Mouse (Mus musculus) NIH3T3 (cell line): ENCODE results near the gene Tyrobp.

Experiments
- DNase-seq: peaks from one replicate; pipeline ENCODE4 v3.0.0-alpha.2; 2012; ENCODE audit warnings: low read depth

Tyrobp gene

GRCm38 (mm10) chr7:30413596-30413995 is at the start of gene Tyrobp:
Gene Tyrobp, plus strand, starts transcription at chr7:30413760.
- DNase-seq, result no peak

GRCm38 (mm10) chr7:30367466-30367865 is 46.1 kb upstream of the Tyrobp start:
- no peak for DNase-seq

- DNase-seq, result peak; percentile 99
These were observed 40.0 kb upstream of the Tyrobp start for GRCm38 (mm10) chr7:30373501-30373962.

- DNase-seq, result no peak
These were observed 33.5 kb upstream of the Tyrobp start for GRCm38 (mm10) chr7:30380061-30380460.

GRCm38 (mm10) chr7:30384106-30384505 is 29.5 kb upstream of the Tyrobp start:
- DNase-seq, result no peak

GRCm38 (mm10) chr7:30392746-30393520 is 20.6 kb upstream of the Tyrobp start:
- no peak for DNase-seq

- DNase-seq, result no peak
These were observed 19.9 kb upstream of the Tyrobp start for GRCm38 (mm10) chr7:30393631-30394030.

- no peak for DNase-seq
These were observed 19.2 kb upstream of the Tyrobp start for GRCm38 (mm10) chr7:30394379-30394778.

- peak; percentile 41 for DNase-seq
These were observed 18.7 kb upstream of the Tyrobp start for GRCm38 (mm10) chr7:30394871-30395270.

- peak; percentile 22 for DNase-seq
These were observed 13.9 kb upstream of the Tyrobp start for GRCm38 (mm10) chr7:30399671-30400070.

- DNase-seq, result no peak
These were observed 11.2 kb upstream of the Tyrobp start for GRCm38 (mm10) chr7:30402343-30402742.

- DNase-seq, result peak; percentile 18
These were observed 4.9 kb upstream of the Tyrobp start for GRCm38 (mm10) chr7:30408639-30409038.

GRCm38 (mm10) chr7:30409789-30410188 is 3.8 kb upstream of the Tyrobp start:
- DNase-seq, result no peak

- no peak for DNase-seq
These were observed 2.5 kb upstream of the Tyrobp start for GRCm38 (mm10) chr7:30411023-30411422.

GRCm38 (mm10) chr7:30412735-30413147 is 819 bp upstream of the Tyrobp start:
- no peak for DNase-seq

GRCm38 (mm10) chr7:30417856-30418255 is 4.3 kb downstream of the Tyrobp start:
- no peak for DNase-seq

GRCm38 (mm10) chr7:30419561-30420499 is 6.3 kb downstream of the Tyrobp start, which contains the start of gene Hcst:
Gene Hcst, minus strand, starts transcription at chr7:30419854.
- no peak for DNase-seq

GRCm38 (mm10) chr7:30420673-30421072 is 7.1 kb downstream of the Tyrobp start:
- DNase-seq, result no peak

- no peak for DNase-seq
These were observed 7.8 kb downstream of the Tyrobp start, which contains the start of gene Nfkbid for GRCm38 (mm10) chr7:30421175-30421889. Gene Nfkbid, plus strand, starts transcription at chr7:30421732.

GRCm38 (mm10) chr7:30421890-30422435 is 8.4 kb downstream of the Tyrobp start:
- DNase-seq, result peak; percentile 71

GRCm38 (mm10) chr7:30422560-30422959 is 9.0 kb downstream of the Tyrobp start:
- no peak for DNase-seq
